Mouse (Mus musculus): ENCODE data around the gene Kif28. TPM values are rescaled to one million over a fixed set of nuclear protein-coding genes. Genes with fewer than 3 reads are reported as not detected.
"Not testable (repeated sequence)": the region's sequence is repeated elsewhere in the genome, so short reads cannot be mapped to it uniquely, and the experiment has no call there.

Kif28 gene
- under 1 TPM; 0.13 to 0.16 TPM for total RNA-seq (2021)
- long read RNA-seq, experiment 1, result 0 reads
- long read RNA-seq, experiment 2, result 0 reads

DNA sequence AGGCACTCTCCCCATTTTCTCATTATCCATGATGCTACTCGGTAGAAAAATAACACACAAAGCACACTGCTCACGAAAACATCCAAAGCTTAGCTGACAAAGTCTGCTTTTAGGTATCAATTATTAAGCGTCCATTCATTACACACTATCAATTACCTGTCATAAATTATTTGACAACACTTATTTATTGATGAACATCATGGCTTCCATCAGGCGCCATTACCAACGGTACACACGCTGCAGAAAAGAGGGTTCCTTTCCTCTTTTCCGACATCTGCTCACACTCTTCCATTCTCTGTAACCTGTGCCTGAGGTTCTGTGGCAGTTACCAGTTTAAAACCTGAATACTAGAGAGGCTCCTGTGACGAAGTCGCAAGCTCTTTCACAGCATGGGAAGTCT lies at the start of gene Kif28:
Gene Kif28, minus strand, starts transcription at position 101 of the 400 bp plus-strand sequence.
- DNase-seq, result no peak
- intact Hi-C loops (cut with DNase I; ENCODE audit: low total_unique reads), result no loop called here

DNA sequence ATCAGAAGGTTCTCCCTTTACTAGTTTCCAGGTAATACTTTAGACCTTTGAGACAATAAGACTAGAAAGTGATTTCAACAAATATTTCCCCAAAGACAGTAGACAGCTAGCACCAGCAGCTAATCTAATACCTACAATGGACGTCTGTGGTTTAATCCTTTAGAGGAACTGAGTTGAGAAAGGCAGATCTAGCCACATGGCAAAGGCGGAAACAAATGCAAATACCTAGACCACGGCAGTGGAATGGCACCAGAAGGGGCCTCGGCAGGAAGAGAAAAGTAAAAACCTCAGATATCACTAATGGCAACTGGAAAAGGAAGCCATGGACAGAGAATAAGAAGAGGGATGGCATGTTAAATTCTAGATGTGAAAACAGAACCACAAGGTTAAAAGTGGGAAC lies 42.2 kb upstream of the Kif28 start:
- intact Hi-C loops (cut with DNase I; ENCODE audit: low total_unique reads), result no loop called here
- DNase-seq, result no peak

- intact Hi-C loops (cut with DNase I; ENCODE audit: low total_unique reads), result no loop called here
These were observed 40.4 kb upstream of the Kif28 start for GRCm38 (mm10) chr1:179785502-179785901.

GRCm38 (mm10) chr1:179784098-179784497 lies 39.0 kb upstream of the Kif28 start:
- intact Hi-C loops (cut with DNase I; ENCODE audit: low total_unique reads), result no loop called here
- no peak for DNase-seq

More at GRCm38 (mm10) chr1:179785502-179785901, 40.4 kb upstream of the Kif28 start:
- DNase-seq, result no peak

DNA sequence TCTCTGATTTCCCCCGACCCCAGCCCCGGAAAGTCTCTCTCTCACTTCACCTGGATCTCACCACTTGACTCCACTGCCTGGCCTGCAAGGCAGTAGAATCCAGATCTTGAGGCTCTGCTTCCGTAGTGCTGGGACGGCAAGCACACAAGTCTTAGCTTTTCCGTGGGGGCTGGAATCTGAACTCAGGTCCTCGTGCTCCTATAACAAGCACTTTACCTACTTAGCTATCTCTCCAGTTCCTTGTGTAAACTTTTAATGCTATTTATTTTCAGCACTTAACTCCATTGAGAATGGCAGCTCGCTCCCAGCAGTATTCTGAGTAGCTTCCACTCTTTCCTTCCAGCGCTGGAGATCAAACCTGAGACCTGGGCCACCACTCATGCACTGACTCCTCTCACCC lies 31.8 kb upstream of the Kif28 start:
- DNase-seq, result no peak

GRCm38 (mm10) chr1:179760553-179760952 lies 15.5 kb upstream of the Kif28 start:
- DNase-seq, result no peak
- intact Hi-C loops (cut with DNase I; ENCODE audit: low total_unique reads), result no loop called here

More for the DNA sequence above, 31.8 kb upstream of the Kif28 start:
- intact Hi-C loops (cut with DNase I; ENCODE audit: low total_unique reads), result no loop called here

DNA sequence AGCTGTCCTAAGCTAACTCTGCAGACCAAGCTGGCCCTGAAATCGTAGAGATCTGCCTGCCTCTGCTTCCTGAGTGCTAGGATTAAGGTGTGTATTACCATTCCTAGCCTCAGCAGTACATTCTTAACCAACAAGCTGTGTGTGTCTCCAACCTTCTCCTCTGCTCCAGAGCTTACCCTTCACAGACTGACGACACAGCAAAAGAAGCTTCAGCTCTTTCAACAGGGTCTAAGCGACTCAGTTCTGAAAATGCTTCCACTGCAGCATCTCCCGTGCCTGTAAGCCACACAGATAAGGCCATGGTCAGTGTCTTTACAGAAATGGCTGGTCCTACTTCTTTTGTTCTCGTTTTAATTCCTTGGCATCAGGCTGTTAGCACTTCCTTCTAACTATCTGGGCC lies 15.0 kb upstream of the Kif28 start:
- intact Hi-C loops (cut with DNase I; ENCODE audit: low total_unique reads), result no loop called here
- DNase-seq, result no peak

DNA sequence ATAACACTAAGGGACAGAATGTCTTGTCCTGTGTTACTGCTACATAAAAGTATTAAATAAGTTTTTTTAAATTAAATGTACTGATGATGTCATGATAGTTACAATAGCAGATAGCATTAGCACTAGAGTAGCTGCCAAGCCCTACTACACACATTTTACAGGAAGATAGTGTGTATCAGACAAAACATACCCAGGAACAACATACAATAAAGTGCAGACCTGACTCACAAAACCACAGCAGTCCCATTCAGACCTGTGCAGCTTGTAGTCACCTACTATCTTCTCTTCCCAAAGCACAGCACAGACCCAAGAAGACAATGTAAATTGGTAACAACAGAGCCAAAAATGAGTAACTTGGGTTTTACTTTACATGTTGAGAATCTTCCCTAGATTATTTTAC lies 11.4 kb upstream of the Kif28 start:
- no peak for DNase-seq
- intact Hi-C loops (cut with DNase I; ENCODE audit: low total_unique reads), result loop anchor here (10.0 kb wide), 1 partner anchor 222 kb away; no protein-coding TSS in a partner anchor

GRCm38 (mm10) chr1:179753006-179753405 lies 7.9 kb upstream of the Kif28 start:
- no peak for DNase-seq
- intact Hi-C loops (cut with DNase I; ENCODE audit: low total_unique reads), result loop anchor here (10.0 kb wide), 1 partner anchor 218 kb away; no protein-coding TSS in a partner anchor

DNA sequence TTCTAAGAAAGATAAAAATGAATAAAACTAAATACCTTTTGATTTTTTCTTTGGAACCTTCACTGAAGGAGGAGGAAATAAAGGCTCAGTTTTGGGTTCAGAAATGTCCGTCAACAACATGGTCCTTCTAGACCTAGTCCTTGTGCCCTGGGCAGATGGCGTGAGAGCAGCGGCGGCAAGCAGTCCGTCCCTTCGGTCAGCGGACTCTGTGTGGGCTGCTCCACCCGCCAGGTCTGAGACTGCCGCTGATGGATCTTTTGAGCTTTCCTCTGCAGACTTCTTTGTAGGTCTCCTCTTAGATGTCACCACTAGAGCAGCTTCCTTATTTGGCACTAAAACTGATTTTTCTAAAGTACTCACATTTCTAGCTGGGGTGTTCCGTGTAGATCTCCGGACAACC lies 7.2 kb upstream of the Kif28 start:
- intact Hi-C loops (cut with DNase I; ENCODE audit: low total_unique reads), result loop anchor here (10.0 kb wide), 1 partner anchor 217 kb away; no protein-coding TSS in a partner anchor
- no peak for DNase-seq

DNA sequence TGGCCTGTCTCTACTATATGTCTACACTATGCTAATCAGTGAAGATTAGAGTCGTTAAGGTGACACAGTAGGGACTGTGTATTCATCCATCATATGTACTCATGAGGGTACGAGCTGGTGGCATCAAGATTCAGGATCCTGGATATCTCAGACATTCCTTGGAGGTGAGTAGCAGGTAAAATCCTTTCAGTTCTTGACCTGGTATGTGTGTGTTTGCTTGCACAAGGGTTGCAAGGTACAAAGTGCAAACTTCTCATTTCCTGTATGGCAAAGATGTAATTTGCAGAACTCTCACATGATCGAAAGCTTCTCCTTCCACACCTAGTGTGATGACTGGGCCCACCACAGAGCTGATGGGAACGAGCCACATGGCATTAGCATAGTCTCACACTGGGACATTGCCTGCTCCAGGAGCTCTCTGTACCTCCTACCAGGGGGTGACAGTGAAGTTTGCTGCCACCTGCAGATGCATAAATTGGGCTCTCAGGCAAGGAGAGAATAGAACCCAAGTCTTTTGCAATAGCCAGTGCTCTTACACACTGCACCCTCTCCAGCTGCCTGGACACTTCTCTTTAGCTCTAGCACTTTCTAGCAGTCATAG lies 1.4 kb downstream of the Kif28 start:
- DNase-seq, result no peak
- intact Hi-C loops (cut with DNase I; ENCODE audit: low total_unique reads), result no loop called here

DNA sequence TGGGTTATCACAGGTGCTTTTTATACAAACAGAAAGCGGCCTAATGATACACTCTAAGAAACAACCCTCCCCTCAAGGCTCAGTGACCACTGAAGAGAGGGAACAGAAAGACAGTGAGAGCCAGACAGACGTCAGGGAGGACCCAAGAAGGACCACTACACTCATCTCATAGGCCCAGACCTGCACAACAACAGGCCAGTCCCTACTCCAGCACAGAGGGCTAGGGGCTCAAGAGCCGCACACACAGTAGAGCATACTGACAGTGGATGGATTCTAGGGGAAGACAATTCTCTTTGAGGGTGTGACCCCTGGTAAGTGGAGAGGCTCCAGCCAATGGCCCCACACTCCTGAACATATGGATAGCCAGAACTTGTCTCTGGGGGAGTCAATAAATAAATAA lies 8.6 kb downstream of the Kif28 start:
- no peak for DNase-seq

GRCm38 (mm10) chr1:179734500-179735474 lies 10.3 kb downstream of the Kif28 start:
- intact Hi-C loops (cut with DNase I; ENCODE audit: low total_unique reads), result loop anchor here (10.0 kb wide), 2 partner anchors 90 to 230 kb away; no protein-coding TSS in a partner anchor
- DNase-seq, result peak; percentile 64

More for the DNA sequence above, 8.6 kb downstream of the Kif28 start:
- intact Hi-C loops (cut with DNase I; ENCODE audit: low total_unique reads), result loop anchor here (10.0 kb wide), 2 partner anchors 92 to 232 kb away; no protein-coding TSS in a partner anchor

GRCm38 (mm10) chr1:179731391-179731790 lies 13.7 kb downstream of the Kif28 start:
- intact Hi-C loops (cut with DNase I; ENCODE audit: low total_unique reads), result loop anchor here (10.0 kb wide), 2 partner anchors 87 to 227 kb away; no protein-coding TSS in a partner anchor
- no peak for DNase-seq

DNA sequence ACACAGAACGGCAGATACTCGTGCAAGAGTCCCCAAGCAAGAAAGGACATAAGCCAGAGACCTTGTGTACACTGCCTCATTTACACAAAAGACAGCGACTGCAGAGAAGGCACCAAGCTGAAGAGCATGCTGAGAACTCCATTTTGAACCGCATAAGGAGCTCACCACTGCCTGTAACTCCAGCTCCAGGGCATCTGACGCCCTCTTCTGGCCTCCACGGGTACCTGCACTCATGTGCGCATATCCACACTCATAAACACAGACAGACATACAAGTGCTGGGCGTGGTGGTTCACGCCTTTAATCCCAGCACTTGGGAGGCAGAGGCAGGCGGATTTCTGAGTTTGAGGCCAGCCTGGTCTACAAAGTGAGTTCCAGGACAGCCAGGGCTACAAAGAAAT lies 16.4 kb downstream of the Kif28 start:
- DNase-seq, result no peak
- intact Hi-C loops (cut with DNase I; ENCODE audit: low total_unique reads), result no loop called here

DNA sequence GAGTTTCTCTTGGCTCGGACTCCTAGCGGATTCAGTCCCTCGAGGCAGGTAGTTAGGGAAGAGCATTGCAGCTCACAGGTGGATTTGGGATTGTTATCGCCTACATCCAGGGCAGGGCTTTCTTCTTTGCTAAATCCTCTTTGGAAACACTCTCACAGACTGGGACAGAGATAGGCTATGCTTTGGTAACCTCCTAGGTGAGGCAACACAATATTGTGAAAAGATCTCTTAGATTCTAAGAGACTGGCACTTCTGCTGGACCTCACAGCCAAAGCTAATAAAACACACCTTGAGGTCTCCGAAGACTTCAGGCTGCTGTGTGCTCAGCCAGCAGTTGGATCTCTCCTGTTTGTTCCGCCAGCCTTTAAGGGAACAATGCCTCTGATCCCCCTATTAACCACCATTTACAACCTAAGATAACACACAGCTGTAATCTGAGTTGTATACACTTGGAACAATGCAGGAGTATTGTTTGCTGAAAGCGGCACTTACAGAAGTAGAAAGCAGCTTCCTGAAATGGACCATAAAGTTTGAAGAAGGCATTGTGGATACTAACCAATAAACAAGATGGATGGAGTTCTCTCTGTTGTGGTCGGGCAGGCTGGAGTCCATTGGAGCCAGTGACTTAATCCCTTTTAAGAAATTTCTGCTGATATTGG lies 22.1 kb downstream of the Kif28 start:
- no peak for DNase-seq
- intact Hi-C loops (cut with DNase I; ENCODE audit: low total_unique reads), result no loop called here

DNA sequence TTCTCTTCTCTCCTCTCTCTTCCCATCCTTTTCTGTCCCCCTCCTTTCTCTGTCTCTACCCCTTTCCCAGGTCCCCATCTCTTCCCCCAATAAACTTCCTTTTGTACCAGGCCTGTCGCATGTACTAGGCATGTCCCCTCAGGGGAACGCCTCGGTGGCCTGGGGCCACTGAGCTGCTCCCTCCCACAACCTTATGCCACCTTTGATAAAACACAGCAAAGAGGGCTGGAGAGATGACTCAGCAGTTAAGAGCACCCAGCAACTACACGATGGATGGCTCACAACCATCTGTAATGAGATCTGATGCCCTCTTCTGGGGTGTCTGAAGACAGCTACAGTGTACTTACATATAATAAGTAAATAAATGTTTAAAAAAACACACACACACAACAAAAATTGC lies 29.3 kb downstream of the Kif28 start:
- intact Hi-C loops (cut with DNase I; ENCODE audit: low total_unique reads), result no loop called here
- DNase-seq, result no peak

DNA sequence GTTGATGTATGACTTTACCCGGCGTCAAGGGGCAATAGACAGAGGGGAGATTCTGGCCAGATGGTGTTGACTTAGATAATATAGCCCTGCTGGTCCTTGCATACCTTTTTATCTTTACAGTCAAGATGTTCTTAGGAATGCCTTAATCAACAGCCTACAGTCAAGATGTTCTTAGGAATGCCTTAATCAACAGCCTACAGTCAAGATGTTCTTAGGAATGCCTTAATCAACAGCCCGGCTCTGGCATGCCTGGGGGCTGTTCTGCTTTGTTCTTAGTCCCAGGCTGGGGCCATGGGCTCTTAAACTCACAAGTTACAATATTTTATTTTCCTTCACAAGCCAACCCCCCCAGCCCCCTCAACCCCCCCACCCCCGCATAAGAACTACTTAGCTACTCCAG lies 29.8 kb downstream of the Kif28 start:
- DNase-seq; intact Hi-C loops (cut with DNase I; ENCODE audit: low total_unique reads): not testable (repeated sequence)

GRCm38 (mm10) chr1:179713367-179713766 lies 31.7 kb downstream of the Kif28 start:
- intact Hi-C loops (cut with DNase I; ENCODE audit: low total_unique reads), result no loop called here
- no peak for DNase-seq

- intact Hi-C loops (cut with DNase I; ENCODE audit: low total_unique reads), result no loop called here
- no peak for DNase-seq
These were observed 32.4 kb downstream of the Kif28 start for GRCm38 (mm10) chr1:179712658-179713057.

Data from gastrocnemius, postnatal 14 days (tissue).